Mouse (Mus musculus) myocyte (in vitro differentiated cells): ENCODE measurements around the gene Vim. TPM values are rescaled to one million over a fixed set of nuclear protein-coding genes. Genes with fewer than 3 reads are reported as not detected.

Source experiments
- H3K27me3 ChIP-seq: one replicate; pipeline ENCODE4 v1.6.1; 2011; ENCODE audit not compliant: control insufficient read depth, insufficient read depth, insufficient read length
- H3K36me3 ChIP-seq: one replicate; pipeline ENCODE4 v1.6.1; 2011; ENCODE audit not compliant: control insufficient read depth, insufficient read depth
- H3K4me2 ChIP-seq: one replicate; pipeline ENCODE4 v1.6.1; 2011; ENCODE audit warnings: low read depth, control low read depth
- H3K4me3 ChIP-seq: one replicate; pipeline ENCODE4 v1.5.1; 2011; ENCODE audit warnings: mild to moderate bottlenecking, control low read depth, moderate library complexity
- H3K79me2 ChIP-seq: one replicate; pipeline ENCODE4 v1.6.1; 2011; ENCODE audit not compliant: control insufficient read depth, insufficient read depth
- H3ac ChIP-seq: one replicate; pipeline ENCODE4 v1.6.1; 2011; ENCODE audit not compliant: control insufficient read depth, insufficient read length
- CEBPB ChIP-seq: IDR thresholded peaks from 2 replicates; pipeline ENCODE4 v1.6.1; 2011; ENCODE audit warnings: mild to moderate bottlenecking, moderate library complexity; ENCODE audit not compliant: poor library complexity, insufficient read depth, severe bottlenecking
- E2F4 ChIP-seq: IDR thresholded peaks from one replicate; pipeline ENCODE4 v1.6.1; 2011; ENCODE audit warnings: mild to moderate bottlenecking, control low read depth, moderate library complexity; ENCODE audit not compliant: insufficient read depth
- MAX ChIP-seq: IDR thresholded peaks from one replicate; pipeline ENCODE4 v1.6.1; 2011; ENCODE audit warnings: low read depth, mild to moderate bottlenecking, control low read depth
- MYOD1 ChIP-seq, 3 experiments: IDR thresholded peaks; one replicate each; pipeline ENCODE4 v1.6.1; 2011; ENCODE audit warnings: control low read depth in 2 of 3, low read depth in 2 of 3, mild to moderate bottlenecking in 2 of 3, moderate library complexity in 1 of 3; ENCODE audit not compliant: insufficient read length in 2 of 3, control insufficient read depth in 1 of 3
- MYOG ChIP-seq, 3 experiments: IDR thresholded peaks; one replicate each; pipeline ENCODE4 v1.6.1; 2011; ENCODE audit warnings: control low read depth in 2 of 3, low read depth in 2 of 3, mild to moderate bottlenecking in 2 of 3; ENCODE audit not compliant: insufficient read length in 2 of 3, control insufficient read depth in 1 of 3, insufficient read depth in 1 of 3
- POLR2A ChIP-seq: IDR thresholded peaks from one replicate; pipeline ENCODE4 v1.6.1; 2011; ENCODE audit warnings: low read depth, mild to moderate bottlenecking, control low read depth, moderate library complexity; ENCODE audit not compliant: insufficient read length
- POLR2AphosphoS2 ChIP-seq: IDR thresholded peaks from one replicate; pipeline ENCODE4 v1.6.1; 2011; ENCODE audit warnings: low read depth, control low read depth; ENCODE audit not compliant: insufficient read length
- REST ChIP-seq: IDR thresholded peaks from one replicate; pipeline ENCODE4 v1.6.1; 2011; ENCODE audit warnings: mild to moderate bottlenecking, control low read depth, moderate library complexity; ENCODE audit not compliant: insufficient read depth, insufficient read length
- SRF ChIP-seq: IDR thresholded peaks from one replicate; pipeline ENCODE4 v1.6.1; 2011; ENCODE audit warnings: low read depth; ENCODE audit not compliant: control insufficient read depth, insufficient read length
- TCF12 ChIP-seq: IDR thresholded peaks from one replicate; pipeline ENCODE4 v1.6.1; 2011; ENCODE audit warnings: mild to moderate bottlenecking, control low read depth; ENCODE audit not compliant: poor library complexity, insufficient read depth, severe bottlenecking
- TCF3 ChIP-seq: IDR thresholded peaks from one replicate; pipeline ENCODE4 v1.6.1; 2011; ENCODE audit warnings: low read depth, control low read depth; ENCODE audit not compliant: insufficient read length
- USF1 ChIP-seq: IDR thresholded peaks from one replicate; pipeline ENCODE4 v1.6.1; 2011; ENCODE audit warnings: low read depth, mild to moderate bottlenecking, control low read depth, moderate library complexity
- polyA plus RNA-seq: library from polyadenylated mRNA; unstranded; fragments of >200 nt; fragmentation: generic; extraction: Trizol; gene quantifications from one replicate; pipeline ENCODE4 v1.2.1, GENCODE M21; 2012; ENCODE audit warnings: missing spikeins

The Vim gene
- polyA plus RNA-seq, 1 experiment: 3,783 TPM

DNA sequence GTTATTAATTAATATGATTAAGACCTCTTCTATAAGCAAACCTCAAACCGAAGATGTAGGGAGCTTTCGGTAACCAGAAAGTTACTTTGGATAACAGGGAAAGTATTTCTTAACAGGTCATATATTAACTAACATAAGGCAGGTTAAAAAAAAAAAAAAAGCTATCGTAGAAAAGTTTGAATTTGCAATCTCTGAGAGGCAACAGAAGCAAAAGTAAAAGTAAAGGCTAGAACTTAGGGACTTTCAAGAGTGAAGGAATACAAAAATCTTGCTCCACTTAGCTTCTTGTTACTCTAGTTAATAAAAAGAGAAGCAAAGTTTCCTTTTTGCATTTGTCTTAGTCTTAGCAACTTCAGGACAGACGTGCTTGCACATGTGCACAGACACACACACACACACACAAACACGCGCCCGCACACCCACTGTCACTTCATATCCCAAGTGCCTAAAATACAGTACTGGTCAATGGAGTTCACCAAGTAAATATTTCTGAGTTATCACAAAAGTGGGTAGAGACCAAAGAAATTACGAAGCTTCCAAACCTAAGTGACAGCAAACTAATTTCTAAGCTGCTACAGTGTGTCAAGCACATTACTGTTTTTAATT is 30.1 kb upstream of the Vim start:
- TF ChIP-seq SRF: no peak
- TF ChIP-seq TCF12: no peak
- TF ChIP-seq REST: no peak
- TF ChIP-seq POLR2AphosphoS2: no peak
- no peak for TF ChIP-seq MYOG (IDR thresholded peaks at IDR 0.05; ENCODE audit: control insufficient read depth in 1 of 3, insufficient read depth in 1 of 3, insufficient read length in 2 of 3, low read depth in 2 of 3)
- TF ChIP-seq MYOD1 (IDR thresholded peaks at IDR 0.05; ENCODE audit: control insufficient read depth in 1 of 3, insufficient read length in 2 of 3, low read depth in 2 of 3): no peak
- TF ChIP-seq E2F4: no peak
- no peak for TF ChIP-seq USF1
- TF ChIP-seq TCF3: no peak
- no peak for TF ChIP-seq CEBPB
- no peak for TF ChIP-seq POLR2A
- no peak for TF ChIP-seq MAX
- peak overlapping the region; percentile 56 for H3K4me3 ChIP-seq
- peaks cover 6% of the 10 kb centered on the region for H3K79me2 ChIP-seq
- no peaks in the 10 kb centered on the region for H3K27me3 ChIP-seq
- no peaks in the 10 kb centered on the region for H3K36me3 ChIP-seq
- H3K4me2 ChIP-seq: peak overlapping the region; percentile 97
- peak overlapping the region; percentile 74 for H3ac ChIP-seq

DNA sequence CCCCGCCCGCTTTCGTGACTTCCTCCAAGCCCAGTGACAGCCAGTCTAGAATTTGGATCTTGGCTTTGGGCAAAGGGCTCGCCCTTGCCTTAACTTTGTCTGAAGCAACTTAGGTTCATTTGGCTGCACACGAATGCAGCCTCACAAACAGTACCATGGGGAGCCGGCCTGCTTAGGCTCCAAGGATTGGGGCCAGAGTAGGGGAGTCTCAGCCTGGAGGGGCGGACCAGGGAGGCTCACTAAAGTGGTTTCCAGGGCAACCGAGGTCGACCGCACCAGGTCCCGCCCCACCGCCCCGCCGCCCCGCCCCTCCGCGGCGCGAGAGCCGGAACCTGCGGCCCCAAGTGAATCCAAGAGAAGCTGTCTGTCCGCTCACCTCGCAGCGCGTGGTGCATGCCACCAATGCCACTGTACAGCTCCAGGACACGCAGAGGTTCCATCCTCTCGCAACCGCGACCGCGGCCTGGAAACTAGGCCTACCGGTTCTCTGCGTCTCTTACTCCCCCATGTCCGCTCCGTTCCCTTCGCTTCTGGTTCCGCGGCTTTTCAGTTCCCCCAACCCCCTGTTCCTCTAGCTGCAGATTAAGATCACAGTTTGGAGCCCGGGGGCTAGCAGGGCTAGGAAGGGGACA is 29.4 kb upstream of the Vim start, which contains the start of gene Trdmt1:
Gene Trdmt1 (minus strand): TSS at position 476 of the 632 bp plus-strand sequence.
- H3K36me3 ChIP-seq: no peaks in the 10 kb centered on the region
- peak within 1 kb of the TSS; percentile 56 for H3K4me3 ChIP-seq
- no peaks in the 10 kb centered on the region for H3K27me3 ChIP-seq
- TF ChIP-seq POLR2AphosphoS2 (peak; percentile 97), POLR2A (peak; percentile 96), MYOG (IDR thresholded peaks at IDR 0.05; ENCODE audit: control insufficient read depth in 1 of 3, insufficient read depth in 1 of 3, insufficient read length in 2 of 3, low read depth in 2 of 3) (peak in 2 of 3 experiments; percentile 23 to 38), MAX (no peak)
- peak within 1 kb of the TSS; percentile 74 for H3ac ChIP-seq
- peak within 1 kb of the TSS; percentile 97 for H3K4me2 ChIP-seq
- peaks cover 6% of the 10 kb centered on the region for H3K79me2 ChIP-seq

DNA sequence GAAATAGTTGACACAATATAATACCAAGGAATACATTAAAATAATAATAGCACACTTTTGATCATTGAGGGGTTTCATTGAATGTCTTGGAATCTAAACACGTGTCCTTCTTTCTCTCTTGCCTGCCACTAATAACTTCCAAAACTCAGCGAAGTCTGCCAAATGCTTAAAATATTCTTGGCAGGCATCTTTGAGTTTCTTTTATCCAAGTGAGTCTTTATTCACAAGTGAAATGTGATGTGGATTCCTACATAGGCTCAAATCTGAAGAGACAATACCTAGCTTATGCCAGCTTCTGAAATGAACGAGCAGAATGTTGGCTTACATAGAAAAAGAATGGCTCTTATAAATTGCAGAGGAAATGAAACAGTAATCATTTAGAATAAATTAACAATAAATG is 25.0 kb upstream of the Vim start:
- no peak overlapping the region for H3K4me2 ChIP-seq
- no peaks in the 10 kb centered on the region for H3K36me3 ChIP-seq
- TF ChIP-seq TCF3: no peak
- no peak for TF ChIP-seq POLR2A
- TF ChIP-seq POLR2AphosphoS2: no peak
- no peak for TF ChIP-seq MYOD1 (IDR thresholded peaks at IDR 0.05; ENCODE audit: control insufficient read depth in 1 of 3, insufficient read length in 2 of 3, low read depth in 2 of 3)
- TF ChIP-seq MAX: no peak
- TF ChIP-seq SRF: no peak
- TF ChIP-seq CEBPB: no peak
- TF ChIP-seq REST: no peak
- no peak for TF ChIP-seq MYOG (IDR thresholded peaks at IDR 0.05; ENCODE audit: control insufficient read depth in 1 of 3, insufficient read depth in 1 of 3, insufficient read length in 2 of 3, low read depth in 2 of 3)
- no peak for TF ChIP-seq USF1
- no peak for TF ChIP-seq E2F4
- H3ac ChIP-seq: no peak overlapping the region
- no peaks in the 10 kb centered on the region for H3K79me2 ChIP-seq
- no peaks in the 10 kb centered on the region for H3K27me3 ChIP-seq
- no peak overlapping the region for H3K4me3 ChIP-seq

DNA sequence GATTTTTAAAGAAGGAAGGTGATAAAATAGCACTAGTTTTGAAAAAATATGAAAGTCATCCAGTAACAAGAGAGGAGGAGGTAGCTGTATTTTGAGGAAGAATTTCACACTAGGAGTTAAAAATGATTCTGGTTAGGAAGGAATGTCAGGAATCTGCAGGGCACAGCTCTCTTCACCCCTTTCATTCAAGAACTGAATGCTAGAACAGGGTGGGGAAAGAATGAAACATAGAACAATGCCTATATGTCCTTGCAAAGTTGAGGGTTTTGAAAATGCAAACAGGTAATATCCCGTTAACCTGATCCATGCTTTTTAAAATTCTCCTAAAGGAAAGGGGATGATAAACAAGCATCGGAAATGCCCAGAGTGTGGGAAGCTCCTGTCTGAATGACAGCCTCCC is 19.8 kb upstream of the Vim start:
- H3K4me2 ChIP-seq: peak overlapping the region; percentile 70

More for the DNA sequence above, 19.8 kb upstream of the Vim start:
- Histone ChIP-seq H3K27me3 (no peaks in the 10 kb centered on the region), H3K79me2 (no peaks in the 10 kb centered on the region), H3K36me3 (no peaks in the 10 kb centered on the region), H3ac (no peak overlapping the region), H3K4me3 (no peak overlapping the region)
- TF ChIP-seq POLR2A: no peak
- TF ChIP-seq REST: no peak
- TF ChIP-seq E2F4: no peak
- TF ChIP-seq TCF3: no peak
- TF ChIP-seq TCF12: no peak
- no peak for TF ChIP-seq CEBPB
- no peak for TF ChIP-seq POLR2AphosphoS2
- TF ChIP-seq SRF: no peak
- no peak for TF ChIP-seq MYOD1 (IDR thresholded peaks at IDR 0.05; ENCODE audit: control insufficient read depth in 1 of 3, insufficient read length in 2 of 3, low read depth in 2 of 3)
- no peak for TF ChIP-seq USF1
- no peak for TF ChIP-seq MAX
- no peak for TF ChIP-seq MYOG (IDR thresholded peaks at IDR 0.05; ENCODE audit: control insufficient read depth in 1 of 3, insufficient read depth in 1 of 3, insufficient read length in 2 of 3, low read depth in 2 of 3)
